Mouse (Mus musculus): ENCODE measurements around the gene Hpdl. TPM values are rescaled to one million over a fixed set of nuclear protein-coding genes. Genes with fewer than 3 reads are reported as not detected.

The Hpdl gene
- polyA plus RNA-seq, 1 experiment from 2014 or later: 0.70 TPM

DNA sequence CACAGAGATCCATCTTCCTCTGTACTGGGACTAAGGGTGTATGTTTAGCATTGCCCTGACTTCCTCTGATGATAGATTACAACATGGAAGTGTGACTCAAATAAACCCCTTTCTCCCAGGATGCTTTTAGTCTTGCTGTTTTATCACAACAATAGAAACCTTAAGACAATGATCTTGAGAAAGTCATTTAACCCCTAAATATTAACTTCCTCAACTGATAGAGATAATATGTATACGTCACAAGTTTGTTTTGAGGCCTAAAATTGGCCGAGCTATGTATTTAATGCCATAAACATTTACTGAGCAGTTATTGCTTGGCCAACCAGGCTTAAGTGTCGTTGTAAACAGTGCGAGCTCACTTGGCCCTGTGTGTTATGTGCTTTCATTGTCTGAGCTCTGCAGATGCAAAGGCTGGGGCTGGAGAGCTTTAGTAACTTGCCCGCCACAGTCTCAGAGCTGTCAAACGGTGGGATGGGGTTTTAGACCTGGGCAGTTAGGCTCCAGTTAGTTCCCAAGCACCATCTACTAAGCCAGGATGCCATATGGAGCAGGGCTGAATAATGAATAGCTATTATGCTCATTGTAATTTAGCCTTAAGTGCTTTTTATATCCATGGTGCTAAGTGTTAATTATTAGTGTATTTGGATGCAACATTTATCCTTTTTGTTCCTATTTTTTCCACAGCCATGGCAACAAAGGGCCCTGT is 8.0 kb upstream of the Hpdl start:
- Histone ChIP-seq H3K27me3 (replicated peaks) (no peaks in the 10 kb centered on the region), H3K4me3 (no peak overlapping the region), H3K4me2 (no peak overlapping the region), H3K27ac (replicated peaks) (no peak overlapping the region), H3K36me3 (no peaks in the 10 kb centered on the region), H3K4me1 (peaks cover 10% of the 10 kb centered on the region), H3K9ac (no peak overlapping the region), H3K9me3 (no peaks in the 10 kb centered on the region)
- WGBS: 64% methylated on average over 6 of the region's 6 CpGs
- ATAC-seq (ENCODE audit: extremely low read depth, insufficient number of reproducible peaks, low FRiP score, low TSS enrichment): no peak

DNA sequence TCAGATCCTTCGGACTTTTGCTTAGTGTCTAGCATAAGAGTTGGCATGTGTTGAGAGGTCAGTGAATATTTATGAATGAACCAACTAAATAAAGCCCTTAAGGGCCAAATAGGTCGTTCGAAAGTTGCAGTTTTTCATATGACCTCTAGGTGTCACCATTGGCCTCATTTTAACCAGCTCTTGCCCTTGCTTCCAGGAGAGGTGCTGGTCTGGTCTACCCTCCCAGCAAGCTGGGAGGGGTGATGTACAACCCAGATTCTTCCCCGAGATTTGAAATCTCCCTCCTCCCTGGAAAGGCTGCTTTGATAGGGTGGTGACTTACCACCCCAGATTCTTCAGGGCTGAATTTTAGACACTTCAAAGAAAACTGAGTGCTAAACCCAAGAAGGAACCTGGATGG is 6.3 kb upstream of the Hpdl start:
- Histone ChIP-seq H3K9me3 (no peaks in the 10 kb centered on the region), H3K27ac (replicated peaks) (no peak overlapping the region), H3K4me1 (peaks cover 13% of the 10 kb centered on the region), H3K36me3 (no peaks in the 10 kb centered on the region), H3K4me2 (no peak overlapping the region), H3K27me3 (replicated peaks) (no peaks in the 10 kb centered on the region), H3K4me3 (no peak overlapping the region), H3K9ac (no peak overlapping the region)
- WGBS: under 1% methylated on average over 4 of the region's 4 CpGs
- ATAC-seq (ENCODE audit: extremely low read depth, insufficient number of reproducible peaks, low FRiP score, low TSS enrichment): no peak

DNA sequence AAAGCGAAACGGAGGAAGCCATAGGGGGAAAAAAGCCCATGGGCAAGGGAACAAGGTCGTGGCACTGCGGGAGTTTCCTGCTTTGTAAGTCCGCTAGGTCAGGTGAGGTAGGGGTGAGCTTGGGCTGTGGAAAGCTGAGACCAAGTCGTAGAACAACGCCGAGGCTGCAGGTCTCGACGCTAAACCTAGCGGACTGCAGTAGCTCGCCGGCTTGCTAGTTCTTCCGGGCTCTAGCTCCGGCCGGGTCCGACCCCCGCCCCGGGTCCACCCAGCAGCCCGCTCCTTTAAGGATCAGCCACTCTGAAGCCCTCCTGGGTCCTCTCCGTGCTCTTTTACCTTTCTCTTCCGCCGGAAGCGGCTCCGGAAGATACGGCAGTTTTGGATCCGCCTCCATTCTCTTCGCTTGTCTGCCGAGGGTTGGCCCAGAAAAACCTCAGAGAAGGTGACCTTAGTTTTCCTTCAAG is 3.1 kb upstream of the Hpdl start:
- peaks cover 16% of the 10 kb centered on the region for H3K27me3 ChIP-seq (replicated peaks)
- peak overlapping the region; percentile 80 for H3K27ac ChIP-seq (replicated peaks)
- 1% methylated on average over 29 of the region's 29 CpGs for WGBS
- no peak for ATAC-seq (ENCODE audit: extremely low read depth, insufficient number of reproducible peaks, low FRiP score, low TSS enrichment)
- H3K4me1 ChIP-seq: peaks cover 23% of the 10 kb centered on the region
- H3K4me3 ChIP-seq: peak overlapping the region; percentile 65
- H3K9ac ChIP-seq: peak overlapping the region; percentile 85
- peak overlapping the region; percentile 77 for H3K4me2 ChIP-seq
- H3K9me3 ChIP-seq: no peaks in the 10 kb centered on the region
- H3K36me3 ChIP-seq: no peaks in the 10 kb centered on the region

DNA sequence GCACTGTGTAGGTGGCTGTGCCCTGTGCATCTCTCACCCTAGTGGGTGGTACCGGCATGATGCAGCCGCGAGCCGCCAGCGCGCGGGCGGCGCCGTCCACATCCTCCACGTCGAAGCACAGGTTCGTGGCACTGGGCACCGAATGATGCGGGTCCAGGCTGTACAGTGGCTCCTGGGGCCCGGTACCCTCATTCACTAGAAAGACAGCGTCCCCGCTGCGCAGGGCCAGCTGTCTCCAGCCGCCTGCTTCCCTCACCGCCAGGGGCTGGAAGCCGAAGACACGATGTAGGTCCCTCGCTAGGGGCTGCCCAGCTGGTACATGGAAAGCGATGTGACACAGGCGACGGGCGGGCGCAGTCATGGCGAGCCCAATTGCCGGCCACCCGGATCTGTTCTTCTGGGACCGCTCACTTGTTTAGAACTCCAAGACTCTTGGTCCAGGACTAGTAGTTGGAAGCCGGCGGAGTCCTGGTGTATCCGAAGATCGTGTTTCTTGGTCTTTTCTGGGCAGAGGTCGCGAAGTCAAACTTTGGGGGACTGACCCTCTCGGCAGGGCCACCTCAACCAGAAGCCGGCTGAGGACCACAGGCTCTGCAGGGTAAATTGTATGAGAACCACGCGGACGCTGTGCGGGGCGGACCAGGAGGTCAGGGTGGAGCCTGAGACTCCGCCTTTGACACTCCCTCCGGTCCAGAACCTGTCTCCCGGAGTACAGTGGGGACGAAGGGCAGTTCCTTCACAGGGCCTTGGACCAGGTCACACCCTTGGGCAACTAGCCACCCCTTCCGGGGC is 409 bp downstream of the Hpdl start:
- H3K36me3 ChIP-seq: peaks cover 28% of the 10 kb centered on the region
- H3K4me2 ChIP-seq: peak overlapping the region; percentile 100
- H3K9ac ChIP-seq: peak overlapping the region; percentile 79
- no peaks in the 10 kb centered on the region for H3K9me3 ChIP-seq
- peak; percentile 59; the same call in 1 of the 2 replicates for ATAC-seq (ENCODE audit: extremely low read depth, insufficient number of reproducible peaks, low FRiP score, low TSS enrichment)
- no peak overlapping the region for H3K27ac ChIP-seq (replicated peaks)
- under 1% methylated on average over 51 of the region's 51 CpGs for WGBS
- H3K4me1 ChIP-seq: peaks cover 23% of the 10 kb centered on the region
- peak overlapping the region; percentile 64 for H3K4me3 ChIP-seq
- peaks cover 26% of the 10 kb centered on the region for H3K27me3 ChIP-seq (replicated peaks)

DNA sequence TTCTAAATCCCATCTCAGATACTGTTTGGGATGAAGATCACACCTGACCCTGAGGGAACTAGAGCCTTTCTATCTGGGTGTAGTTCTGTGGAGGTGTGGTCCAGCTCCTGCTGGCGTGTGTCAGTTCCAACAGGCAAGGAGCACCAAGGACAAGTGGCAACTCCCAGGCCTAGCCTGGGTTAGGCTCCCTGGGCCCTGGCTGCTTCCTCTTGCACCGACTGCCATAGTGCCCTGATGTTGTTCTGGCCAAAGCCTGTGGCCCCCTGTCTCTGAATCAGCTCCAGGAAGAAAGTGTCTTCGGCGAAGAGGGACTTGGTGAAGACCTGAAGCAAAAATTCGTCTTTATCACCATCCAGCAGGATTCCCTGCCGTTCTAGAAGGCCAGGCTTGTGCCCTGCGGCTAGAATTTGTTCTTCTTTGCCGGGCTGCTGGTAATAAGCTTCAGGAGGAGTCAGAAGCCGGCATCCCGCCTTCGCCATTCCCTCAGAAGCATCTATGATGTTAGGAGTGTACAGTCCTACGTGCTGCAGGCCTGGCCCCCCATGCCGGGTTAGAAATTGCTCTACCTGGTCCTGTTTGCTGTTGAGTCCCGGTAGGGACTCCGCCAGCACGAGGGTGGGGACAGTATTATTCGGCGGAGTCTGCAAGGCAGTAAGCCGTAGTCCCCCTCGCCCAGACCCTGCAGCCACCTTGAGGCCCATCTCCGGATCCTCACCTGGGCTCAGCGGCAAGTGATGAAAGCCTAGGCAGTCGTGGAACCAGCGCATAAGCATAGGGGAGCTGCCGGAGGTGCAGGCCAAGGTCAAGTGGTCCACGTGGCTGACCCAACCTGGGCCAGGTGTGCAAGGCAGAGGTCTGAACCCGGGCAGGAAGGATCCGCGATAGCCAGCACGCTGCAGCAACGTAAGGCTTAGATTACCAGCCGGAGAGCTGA is 1.3 kb downstream of the Hpdl start:
- H3K4me3 ChIP-seq: peak overlapping the region; percentile 64
- peaks cover 26% of the 10 kb centered on the region for H3K27me3 ChIP-seq (replicated peaks)
- no peak for ATAC-seq (ENCODE audit: extremely low read depth, insufficient number of reproducible peaks, low FRiP score, low TSS enrichment)
- H3K36me3 ChIP-seq: peaks cover 28% of the 10 kb centered on the region
- no peaks in the 10 kb centered on the region for H3K9me3 ChIP-seq
- peak overlapping the region; percentile 79 for H3K9ac ChIP-seq
- H3K27ac ChIP-seq (replicated peaks): no peak overlapping the region
- peak overlapping the region; percentile 100 for H3K4me2 ChIP-seq
- WGBS: 23% methylated on average over 32 of the region's 32 CpGs
- peaks cover 17% of the 10 kb centered on the region for H3K4me1 ChIP-seq

DNA sequence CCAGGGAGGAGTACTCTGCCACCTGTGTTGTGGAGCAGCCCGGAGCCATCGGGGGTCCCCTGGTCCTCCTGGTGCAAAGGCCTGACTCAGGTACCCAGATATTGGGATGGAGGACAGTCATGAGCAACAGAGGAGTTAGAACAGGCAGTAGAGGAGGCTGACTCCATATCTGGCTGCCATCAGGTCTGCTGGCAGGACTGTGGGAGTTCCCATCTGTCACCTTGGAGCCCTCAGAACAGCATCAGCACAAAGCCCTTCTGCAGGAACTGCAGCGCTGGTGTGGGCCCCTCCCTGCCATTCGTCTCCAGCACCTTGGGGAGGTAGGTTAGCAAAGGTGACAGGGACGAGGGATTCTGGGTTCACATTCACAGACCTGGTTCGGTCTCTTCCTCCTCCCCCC is 4.0 kb downstream of the Hpdl start:
- no peaks in the 10 kb centered on the region for H3K9me3 ChIP-seq
- H3K4me3 ChIP-seq: no peak overlapping the region
- ATAC-seq (ENCODE audit: extremely low read depth, insufficient number of reproducible peaks, low FRiP score, low TSS enrichment): no peak
- H3K4me1 ChIP-seq: peaks cover 10% of the 10 kb centered on the region
- WGBS: 81% methylated on average over 6 of the region's 6 CpGs
- no peak overlapping the region for H3K9ac ChIP-seq
- peaks cover 28% of the 10 kb centered on the region for H3K36me3 ChIP-seq
- H3K27ac ChIP-seq (replicated peaks): no peak overlapping the region
- H3K4me2 ChIP-seq: no peak overlapping the region
- H3K27me3 ChIP-seq (replicated peaks): peaks cover 26% of the 10 kb centered on the region

DNA sequence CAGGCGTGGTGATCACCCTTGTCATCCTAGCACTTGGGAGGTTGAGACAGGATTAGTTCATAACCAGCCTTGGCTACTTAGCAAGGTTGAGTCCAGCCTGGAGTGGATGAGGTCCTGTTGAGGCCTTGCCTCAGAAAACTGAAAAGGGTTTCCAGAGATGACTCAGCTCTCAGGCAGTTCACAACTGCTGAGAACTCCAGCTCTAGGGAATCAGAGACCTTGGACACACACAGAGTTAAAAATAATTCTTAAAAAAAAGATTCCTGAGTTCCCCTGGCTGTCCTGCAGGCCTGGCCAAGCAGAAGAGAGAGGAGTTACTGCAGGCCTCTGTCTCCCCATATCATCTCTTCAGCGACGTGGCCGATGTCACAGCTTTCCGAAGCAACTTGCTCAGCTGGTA is 6.2 kb downstream of the Hpdl start:
- H3K36me3 ChIP-seq: peaks cover 28% of the 10 kb centered on the region
- WGBS: 71% methylated on average over 5 of the region's 5 CpGs
- H3K4me2 ChIP-seq: no peak overlapping the region
- H3K4me3 ChIP-seq: no peak overlapping the region
- H3K27me3 ChIP-seq (replicated peaks): peaks cover 17% of the 10 kb centered on the region
- no peaks in the 10 kb centered on the region for H3K9me3 ChIP-seq
- no peaks in the 10 kb centered on the region for H3K4me1 ChIP-seq
- no peak for ATAC-seq (ENCODE audit: extremely low read depth, insufficient number of reproducible peaks, low FRiP score, low TSS enrichment)
- H3K9ac ChIP-seq: no peak overlapping the region
- no peak overlapping the region for H3K27ac ChIP-seq (replicated peaks)

DNA sequence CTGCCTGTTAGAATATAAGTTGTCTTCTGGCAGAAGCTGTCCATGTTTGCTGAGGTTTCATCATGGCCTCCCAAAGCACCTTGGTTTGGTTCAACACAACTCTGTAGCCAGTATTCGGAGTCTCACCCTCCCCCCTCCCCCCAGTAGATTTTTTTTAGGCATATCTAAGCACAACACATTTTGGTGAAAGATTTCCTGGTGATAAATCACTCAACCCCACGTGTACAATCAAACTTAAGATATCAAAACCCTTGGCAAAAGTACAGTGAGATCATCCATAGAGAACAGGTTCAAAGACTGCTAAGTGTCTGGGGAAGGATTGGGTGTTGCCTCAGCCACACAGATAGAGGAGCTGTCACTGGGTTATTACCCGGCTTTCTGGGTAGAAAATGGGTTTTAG is 10.5 kb downstream of the Hpdl start:
- Histone ChIP-seq H3K9me3 (no peaks in the 10 kb centered on the region), H3K4me1 (peaks cover 10% of the 10 kb centered on the region), H3K36me3 (peaks cover under 1% of the 10 kb centered on the region; the same call in 1 of the 2 replicates), H3K27me3 (replicated peaks) (no peaks in the 10 kb centered on the region), H3K9ac (no peak overlapping the region), H3K4me3 (no peak overlapping the region), H3K27ac (replicated peaks) (no peak overlapping the region), H3K4me2 (no peak overlapping the region)
- no peak for ATAC-seq (ENCODE audit: extremely low read depth, insufficient number of reproducible peaks, low FRiP score, low TSS enrichment)
- 64% methylated on average over 3 of the region's 3 CpGs for WGBS

DNA sequence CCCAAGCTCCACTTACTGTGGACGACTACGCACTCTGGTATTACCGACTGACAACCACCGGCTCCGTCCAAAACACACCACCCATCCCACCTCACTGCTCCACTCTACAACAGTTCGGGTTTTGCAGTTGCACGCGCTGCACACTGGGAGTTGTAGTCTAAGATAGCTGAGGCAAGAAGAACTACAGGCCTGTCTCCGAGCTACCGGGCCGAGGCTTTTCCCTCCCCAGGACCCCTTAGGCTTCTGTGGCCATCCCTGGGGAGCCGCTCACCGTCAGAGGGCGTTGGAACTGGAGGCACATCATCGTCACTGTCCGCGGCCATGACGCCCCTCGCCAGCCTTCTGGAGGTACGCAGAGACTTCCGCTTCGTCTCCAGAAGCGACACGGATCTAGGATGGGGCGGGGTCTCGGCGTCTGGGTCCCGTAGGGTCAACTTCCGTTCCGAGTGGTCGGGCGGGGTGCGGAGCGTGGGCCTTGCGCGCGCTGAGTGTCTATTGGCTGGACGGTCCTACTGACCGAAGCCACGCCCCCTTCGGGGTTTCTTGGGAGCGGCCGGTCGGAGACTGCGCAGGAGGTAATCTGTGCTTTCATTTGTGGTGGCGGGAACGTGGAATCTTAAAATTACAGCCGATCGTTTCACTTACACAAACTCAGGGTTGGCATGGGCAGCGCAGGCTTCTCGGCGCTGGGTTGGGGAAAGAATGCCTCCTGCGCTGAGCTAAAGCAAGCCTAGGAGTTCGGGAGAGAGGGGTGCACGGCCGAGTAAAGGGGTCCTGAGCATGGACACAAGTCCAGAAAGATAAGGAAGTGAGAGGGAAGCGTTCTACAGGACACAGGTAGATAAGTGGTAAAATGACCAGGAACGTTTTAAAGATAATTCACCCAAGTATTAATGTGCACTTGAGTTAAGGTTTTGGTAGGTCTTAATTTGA is 14.0 kb downstream of the Hpdl start, which contains the start of the genes Toe1 and Mutyh:
Toe1 (minus strand) TSS at position 444 of the 933 bp plus-strand sequence.
Mutyh (plus strand) TSS at position 527 of the 933 bp plus-strand sequence.
- H3K9ac ChIP-seq: peak within 1 kb of the TSS; percentile 91
- ATAC-seq (ENCODE audit: extremely low read depth, insufficient number of reproducible peaks, low FRiP score, low TSS enrichment): peak; percentile 92
- WGBS: under 1% methylated on average over 58 of the region's 58 CpGs
- H3K4me1 ChIP-seq: peaks cover 10% of the 10 kb centered on the region
- peak within 1 kb of the TSS; percentile 89 for H3K27ac ChIP-seq (replicated peaks)
- no peaks in the 10 kb centered on the region for H3K9me3 ChIP-seq
- H3K4me2 ChIP-seq: peak within 1 kb of the TSS; percentile 78
- peaks cover 36% of the 10 kb centered on the region for H3K36me3 ChIP-seq
- H3K4me3 ChIP-seq: peak within 1 kb of the TSS; percentile 75
- H3K27me3 ChIP-seq (replicated peaks): no peaks in the 10 kb centered on the region

DNA sequence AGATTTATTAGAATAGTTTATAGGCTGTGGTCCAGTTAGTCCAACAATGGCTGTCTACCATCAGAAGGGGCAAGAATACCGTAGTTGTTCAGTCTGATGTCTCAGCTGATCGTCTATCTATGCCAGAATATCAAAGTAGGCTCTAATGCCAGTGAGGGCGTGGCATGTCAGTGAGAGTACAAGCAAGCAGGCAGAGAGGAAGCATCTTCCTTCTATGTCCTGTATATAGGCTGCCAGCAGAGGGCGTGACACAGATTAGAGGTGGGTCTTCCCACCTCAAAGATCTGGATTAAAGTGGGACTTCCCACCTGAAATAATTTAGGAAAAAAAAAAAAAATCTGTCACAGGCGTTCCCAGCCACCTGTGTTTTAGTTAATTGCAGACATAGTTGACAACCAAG is 21.6 kb downstream of the Hpdl start:
- no peak overlapping the region for H3K4me2 ChIP-seq
- no peak for ATAC-seq (ENCODE audit: extremely low read depth, insufficient number of reproducible peaks, low FRiP score, low TSS enrichment)
- H3K4me3 ChIP-seq: no peak overlapping the region
- H3K27me3 ChIP-seq (replicated peaks): no peaks in the 10 kb centered on the region
- WGBS: 26% methylated on average over 5 of the region's 5 CpGs
- H3K4me1 ChIP-seq: peaks cover 13% of the 10 kb centered on the region
- H3K27ac ChIP-seq (replicated peaks): no peak overlapping the region
- H3K36me3 ChIP-seq: peaks cover 38% of the 10 kb centered on the region
- no peak overlapping the region for H3K9ac ChIP-seq
- no peaks in the 10 kb centered on the region for H3K9me3 ChIP-seq
